Mouse (Mus musculus): ENCODE results near the gene Plaur.

Gene Plaur

GRCm38 (mm10) chr7:24445266-24445926 lies 16.9 kb upstream of the Plaur start:
- no peak for DNase-seq (ENCODE audit: low read depth, low spot score)

DNA sequence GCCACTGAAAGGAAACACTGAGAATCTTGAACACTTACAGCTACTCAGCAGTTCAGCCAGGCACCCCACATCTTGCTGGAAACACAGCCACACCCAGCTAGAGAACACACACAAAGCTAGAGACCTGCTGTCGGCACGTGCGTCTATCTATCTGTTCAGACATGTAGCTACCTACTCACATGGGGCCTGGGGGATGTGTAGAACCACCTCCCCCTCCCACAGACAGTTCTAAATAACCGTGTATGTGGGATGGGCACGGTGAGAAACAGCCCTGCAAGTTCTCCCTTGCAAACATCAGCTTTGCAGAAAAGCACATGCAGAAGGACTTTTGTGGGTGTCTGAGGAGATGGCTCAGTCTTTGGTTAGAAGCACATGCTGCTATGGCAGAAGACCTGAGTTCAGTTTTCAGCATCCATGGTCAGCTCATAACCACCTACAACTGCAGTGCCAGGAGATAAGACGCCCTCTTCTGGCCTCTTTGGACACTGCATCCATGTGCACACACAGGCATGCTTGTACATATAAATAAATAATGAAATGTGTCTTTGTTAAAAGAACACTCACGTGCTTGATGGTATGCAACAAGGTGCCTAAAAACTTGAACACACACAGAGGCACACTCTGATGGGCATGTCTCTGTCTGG lies 15.5 kb upstream of the Plaur start:
- DNase-seq (ENCODE audit: low read depth, low spot score) = no peak

DNA sequence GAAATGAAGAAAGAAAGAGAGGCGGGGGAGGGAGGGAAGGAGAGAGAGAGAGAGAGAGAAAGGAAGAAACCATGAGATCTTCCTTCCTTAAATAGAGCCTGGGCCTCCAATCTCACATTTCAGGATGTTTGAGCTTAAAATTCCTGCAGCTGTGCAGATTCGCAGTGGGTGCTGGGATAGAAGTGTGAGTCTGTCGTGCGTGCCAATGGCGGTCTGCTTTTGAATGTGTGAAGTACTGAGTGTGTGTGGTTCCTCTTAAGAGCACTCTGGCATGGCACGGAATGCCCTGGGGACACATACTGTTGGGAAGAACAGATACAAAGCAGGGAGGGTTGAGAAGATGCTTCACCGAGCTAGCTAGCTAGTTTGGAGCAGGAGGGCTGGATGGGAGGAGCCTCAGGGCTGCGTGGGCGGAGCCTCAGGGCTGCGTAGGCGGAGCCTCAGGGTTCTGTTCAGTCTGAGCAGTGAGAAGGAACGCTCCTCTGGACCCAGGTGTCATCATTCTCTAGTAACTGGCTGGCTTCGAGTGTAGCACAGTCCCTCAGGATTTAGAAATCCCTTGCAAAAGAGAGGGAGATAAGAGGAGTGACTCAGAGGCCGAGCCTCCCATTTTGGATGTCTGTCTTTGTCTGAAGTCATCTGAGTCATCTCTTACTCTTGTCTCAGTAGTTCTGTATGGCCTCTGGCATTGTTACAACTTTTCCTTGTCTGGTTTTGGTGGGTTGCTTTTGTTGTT lies 13.3 kb upstream of the Plaur start:
- DNase-seq (ENCODE audit: low read depth, low spot score) = no peak

GRCm38 (mm10) chr7:24450585-24451017 lies 11.7 kb upstream of the Plaur start:
- no peak for DNase-seq (ENCODE audit: low read depth, low spot score)

GRCm38 (mm10) chr7:24451855-24452311 lies 10.4 kb upstream of the Plaur start, which contains the start of gene Irgc1:
Gene Irgc1, minus strand, starts transcription at chr7:24452297.
- no peak for DNase-seq (ENCODE audit: low read depth, low spot score)

DNA sequence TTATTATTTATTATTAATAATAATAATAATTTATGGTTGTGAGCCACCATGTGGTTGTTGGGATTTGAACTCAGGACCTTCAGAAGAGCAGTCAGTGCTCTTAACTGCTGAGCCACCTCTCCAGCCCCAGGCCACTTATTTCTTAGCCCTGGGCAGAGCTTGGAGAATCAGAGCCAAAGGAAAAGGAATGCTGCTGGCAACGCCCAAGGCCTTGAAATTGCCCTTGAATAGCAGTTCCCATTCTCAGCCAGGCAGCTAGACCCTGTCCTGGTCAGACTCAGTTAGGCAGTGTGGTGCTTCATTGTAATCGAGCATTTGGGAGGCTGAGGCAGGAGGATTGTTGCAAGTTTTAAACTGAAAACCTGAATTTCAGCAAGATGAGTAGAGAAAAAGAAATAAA lies 8.1 kb upstream of the Plaur start:
- DNase-seq (ENCODE audit: low read depth, low spot score) = no peak

GRCm38 (mm10) chr7:24455726-24456125 lies 6.6 kb upstream of the Plaur start:
- DNase-seq (ENCODE audit: low read depth, low spot score) = no peak

DNA sequence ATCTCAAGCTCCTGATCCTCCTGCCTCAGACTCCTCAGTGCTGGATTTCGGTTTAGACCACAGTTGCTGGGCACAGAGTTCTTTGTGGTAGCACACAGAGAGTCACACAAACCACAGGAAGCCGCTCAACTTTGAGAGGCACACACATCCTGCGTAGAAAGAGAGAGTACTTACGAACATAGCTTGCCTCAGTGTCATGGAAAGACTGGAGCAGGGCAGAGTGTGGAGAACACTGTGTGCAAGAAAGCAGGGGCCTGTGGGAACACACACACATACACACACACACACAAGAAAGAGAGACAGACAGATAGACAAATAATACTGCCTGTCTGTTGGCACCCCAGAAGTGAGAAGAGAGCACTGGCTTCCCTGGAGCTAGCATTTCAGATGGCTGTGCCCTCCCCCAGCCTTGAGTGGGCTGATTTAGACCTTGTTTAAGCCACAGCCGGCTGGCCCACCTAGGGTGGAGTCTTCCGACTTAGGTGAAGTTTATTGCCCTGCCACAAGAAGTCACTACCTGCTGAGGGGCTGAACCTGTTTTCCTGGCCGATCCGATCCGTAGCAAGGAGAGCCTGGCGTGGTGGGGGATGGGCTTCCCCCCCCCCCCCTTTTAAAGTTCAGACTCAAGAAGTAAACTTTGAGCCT lies 4.4 kb upstream of the Plaur start:
- DNase-seq (ENCODE audit: low read depth, low spot score) = no peak

DNA sequence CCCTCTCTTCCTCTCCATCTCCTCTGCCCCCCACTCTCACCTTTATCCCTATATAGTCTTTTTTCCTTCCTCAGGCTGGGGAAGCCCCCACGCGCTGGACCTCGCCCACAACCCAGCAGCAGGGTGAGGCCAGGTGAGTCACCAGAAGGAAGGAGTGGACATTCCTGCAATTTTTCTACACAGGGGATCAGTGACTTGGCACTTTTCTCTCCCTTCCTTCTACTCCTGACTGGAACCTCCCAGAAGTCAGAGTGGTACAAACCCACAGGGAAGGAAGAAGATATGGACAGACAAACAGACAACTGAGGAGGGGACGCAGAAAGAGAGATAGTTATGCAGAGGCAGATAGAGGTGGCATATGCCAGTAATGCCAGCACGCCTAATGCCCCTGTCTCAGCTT lies 2.8 kb upstream of the Plaur start:
- no peak for DNase-seq (ENCODE audit: low read depth, low spot score)

DNA sequence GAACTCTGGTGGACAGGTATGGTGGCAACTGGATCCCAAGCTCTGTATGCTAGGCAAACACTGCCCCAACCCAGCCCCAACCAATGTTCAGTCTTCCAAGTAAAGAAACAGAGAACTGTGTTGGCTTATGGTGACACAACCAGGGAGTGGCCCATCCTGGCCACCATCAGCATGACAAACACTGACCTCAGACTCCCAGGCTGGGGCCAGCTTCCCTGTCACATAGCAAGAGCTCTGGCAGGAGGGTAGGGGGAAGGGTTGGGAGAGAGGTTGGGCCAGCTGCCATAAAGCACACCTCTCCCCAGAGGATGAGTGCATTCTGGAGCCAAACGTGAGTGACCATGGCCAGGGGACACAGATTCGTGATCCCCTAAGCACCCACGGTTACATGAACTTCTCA lies 2.4 kb upstream of the Plaur start:
- no peak for DNase-seq (ENCODE audit: low read depth, low spot score)

GRCm38 (mm10) chr7:24461376-24462051 lies 770 bp upstream of the Plaur start:
- DNase-seq (ENCODE audit: low read depth, low spot score) = no peak

GRCm38 (mm10) chr7:24466835-24467234 lies 4.6 kb downstream of the Plaur start:
- DNase-seq (ENCODE audit: low read depth, low spot score) = no peak

DNA sequence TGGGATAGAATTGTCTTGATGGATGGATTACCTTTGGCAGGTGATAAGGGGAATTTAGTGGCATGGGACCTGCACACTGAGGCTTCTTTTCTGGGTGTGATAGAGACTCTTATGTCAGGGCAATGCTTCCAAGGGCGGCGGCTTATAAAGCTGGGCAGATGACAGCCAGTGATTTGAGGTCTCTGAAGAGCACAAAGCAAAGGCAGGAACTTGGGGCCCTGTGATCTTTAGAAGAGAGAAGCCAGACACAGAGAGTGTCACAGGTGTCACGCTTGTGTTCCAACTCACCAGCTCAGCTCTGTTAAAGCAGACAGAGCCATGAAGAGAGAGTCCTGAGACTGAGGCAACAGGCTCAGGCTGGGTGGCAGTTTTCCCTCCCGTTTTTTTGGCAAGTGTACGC lies 5.6 kb downstream of the Plaur start:
- DNase-seq (ENCODE audit: low read depth, low spot score) = no peak

DNA sequence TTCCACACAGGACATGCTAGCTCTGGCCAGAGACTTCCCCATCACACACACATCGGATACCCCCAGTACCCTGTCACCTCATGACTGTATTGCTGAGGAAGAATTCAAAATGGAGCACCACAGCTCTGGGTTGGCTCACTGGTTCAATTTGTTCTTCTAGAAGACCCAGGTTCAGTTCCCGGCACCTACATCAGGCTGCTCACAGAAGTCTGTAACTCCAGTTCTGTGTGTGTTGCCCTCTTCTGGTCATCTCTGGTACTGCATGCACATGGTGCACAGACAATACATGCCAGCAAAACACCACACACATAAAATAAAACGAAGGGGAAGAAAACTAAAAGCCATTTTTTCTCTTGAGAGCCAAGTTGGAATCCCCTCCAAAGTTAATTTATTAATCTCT lies 6.8 kb downstream of the Plaur start:
- DNase-seq (ENCODE audit: low read depth, low spot score) = no peak

DNA sequence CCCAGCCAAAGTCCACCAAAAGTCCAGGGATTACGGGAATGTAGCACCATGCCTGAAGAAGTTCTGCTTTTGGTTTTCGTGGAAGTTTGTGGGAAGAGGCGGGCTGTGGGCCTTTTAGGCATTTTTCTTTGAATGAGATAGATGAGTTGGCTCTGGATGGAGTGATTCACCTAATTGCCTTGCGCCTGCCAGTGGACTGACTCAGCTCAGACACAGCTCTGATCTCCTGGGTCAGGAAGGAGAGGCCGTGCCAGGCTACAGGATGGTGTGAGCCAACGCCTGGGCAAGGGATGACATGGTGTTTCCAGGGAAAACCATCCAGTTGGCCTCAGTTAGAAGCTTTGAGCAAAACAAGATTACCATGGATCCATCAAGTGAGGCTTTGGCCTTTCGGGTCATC lies 8.1 kb downstream of the Plaur start:
- no peak for DNase-seq (ENCODE audit: low read depth, low spot score)

- no peak for DNase-seq (ENCODE audit: low read depth, low spot score)
These were observed 10.2 kb downstream of the Plaur start for GRCm38 (mm10) chr7:24472442-24472841.

GRCm38 (mm10) chr7:24472937-24473336 lies 10.7 kb downstream of the Plaur start:
- DNase-seq (ENCODE audit: low read depth, low spot score) = no peak

GRCm38 (mm10) chr7:24473913-24474529 lies 11.7 kb downstream of the Plaur start:
- no peak for DNase-seq (ENCODE audit: low read depth, low spot score)

- DNase-seq (ENCODE audit: low read depth, low spot score) = no peak
These were observed 12.7 kb downstream of the Plaur start for GRCm38 (mm10) chr7:24474811-24475506.

DNA sequence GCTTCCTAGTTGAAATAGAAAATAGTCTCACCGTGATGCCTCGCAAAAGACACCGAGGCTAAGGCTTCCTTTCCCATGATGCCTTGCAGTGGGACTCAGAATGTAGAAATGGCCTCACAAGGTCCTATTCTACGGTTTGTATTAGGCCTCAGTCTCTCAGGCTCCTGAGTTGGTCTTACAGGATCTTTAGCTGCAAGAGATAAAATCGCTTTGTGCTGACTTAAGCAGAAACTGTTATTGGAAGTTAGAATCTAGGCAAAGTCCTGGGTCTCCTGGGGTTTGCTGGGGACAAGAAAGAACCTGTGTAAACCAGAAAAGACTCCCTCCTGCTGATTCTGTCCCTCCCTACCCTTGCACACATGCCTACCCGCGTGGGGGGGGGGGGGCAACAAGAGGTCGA lies 14.1 kb downstream of the Plaur start:
- DNase-seq (ENCODE audit: low read depth, low spot score) = no peak

- no peak for DNase-seq (ENCODE audit: low read depth, low spot score)
These were observed 14.6 kb downstream of the Plaur start for GRCm38 (mm10) chr7:24476856-24477255.

Data from WW6 (cell line).